Mouse (Mus musculus) left cerebral cortex, postnatal 14 days (tissue): ENCODE measurements at regions not wholly inside any gene's neighbourhood (a gene's known extent, or its start where the extent isn't known, plus 50 kb on each side); places are given as distances from the start of the nearest gene placed in this dataset.

Experiments
- DNase-seq, 2 experiments: peaks; one replicate each; pipeline ENCODE4 v3.0.0; 2021 to 2022; ENCODE audit warnings: low spot score in 2 of 2, mixed read lengths in 1 of 2
- intact Hi-C: fragments of 180-260 bp; cut with DNase I; formaldehyde crosslinking; loops from one replicate; pipeline ENCODE4 v1.15.1; 2025

GRCm38 (mm10) chr1:41186991-41187390 is 381.6 kb downstream of the Tmem182 start:
- intact Hi-C loops: no loop called here

GRCm38 (mm10) chr1:41212876-41213275 is 407.5 kb downstream of the Tmem182 start:
- intact Hi-C loops: no loop called here
- no peak for DNase-seq

More at GRCm38 (mm10) chr1:41186991-41187390, 381.6 kb downstream of the Tmem182 start:
- no peak for DNase-seq

GRCm38 (mm10) chr1:41225851-41226250 is 420.4 kb downstream of the Tmem182 start:
- DNase-seq: no peak
- intact Hi-C loops: no loop called here

- intact Hi-C loops: no loop called here
These were observed 429.9 kb downstream of the Tmem182 start for GRCm38 (mm10) chr1:41235335-41235734.

GRCm38 (mm10) chr1:41243000-41243399 is 437.6 kb downstream of the Tmem182 start:
- intact Hi-C loops: no loop called here
- DNase-seq: no peak

More at GRCm38 (mm10) chr1:41235335-41235734, 429.9 kb downstream of the Tmem182 start:
- DNase-seq: no peak

GRCm38 (mm10) chr1:41244627-41245026 is 439.2 kb downstream of the Tmem182 start:
- DNase-seq: peak; percentile 10 to 23
- intact Hi-C loops: no loop called here

- no peak for DNase-seq
- intact Hi-C loops: loop anchor here (2.0 kb wide), 1 partner anchor 111 kb away; no protein-coding TSS in a partner anchor
These were observed 458.8 kb downstream of the Tmem182 start for GRCm38 (mm10) chr1:41264214-41264613.

- peak; percentile 30 to 31 for DNase-seq
- intact Hi-C loops: loop anchor here (5.0 to 10.0 kb wide), 2 partner anchors 544 to 1421 kb away; no protein-coding TSS in a partner anchor
These were observed 465.8 kb downstream of the Tmem182 start for GRCm38 (mm10) chr1:41271111-41271730.

GRCm38 (mm10) chr1:41274573-41275270 is 469.3 kb downstream of the Tmem182 start:
- peak; percentile 27 to 34 for DNase-seq

GRCm38 (mm10) chr1:41275271-41275624 is 469.8 kb downstream of the Tmem182 start:
- intact Hi-C loops: loop anchor here (10.0 kb wide), 1 partner anchor 540 kb away; no protein-coding TSS in a partner anchor
- no peak for DNase-seq

More at GRCm38 (mm10) chr1:41274573-41275270, 469.3 kb downstream of the Tmem182 start:
- intact Hi-C loops: loop anchor here (5.0 to 10.0 kb wide), 2 partner anchors 540 to 1418 kb away; no protein-coding TSS in a partner anchor

- intact Hi-C loops: loop anchor here (10.0 kb wide), 1 partner anchor 539 kb away; no protein-coding TSS in a partner anchor
- DNase-seq: no peak
These were observed 470.2 kb downstream of the Tmem182 start for GRCm38 (mm10) chr1:41275642-41276041.

- intact Hi-C loops: loop anchor here (10.0 kb wide), 1 partner anchor 538 kb away; no protein-coding TSS in a partner anchor
- DNase-seq: no peak
These were observed 470.9 kb downstream of the Tmem182 start for GRCm38 (mm10) chr1:41276303-41276702.

- intact Hi-C loops: no loop called here
- DNase-seq: no peak
These were observed 479.8 kb downstream of the Tmem182 start for GRCm38 (mm10) chr1:41285221-41285620.

- intact Hi-C loops: no loop called here
- DNase-seq: no peak
These were observed 480.8 kb downstream of the Tmem182 start for GRCm38 (mm10) chr1:41286221-41286620.

- intact Hi-C loops: no loop called here
- DNase-seq: no peak
These were observed 521.6 kb downstream of the Tmem182 start for GRCm38 (mm10) chr1:41326861-41327480.

GRCm38 (mm10) chr1:41349798-41350758 is 544.7 kb downstream of the Tmem182 start:
- intact Hi-C loops: no loop called here
- DNase-seq: no peak

- DNase-seq: no peak
- intact Hi-C loops: no loop called here
These were observed 553.7 kb downstream of the Tmem182 start for GRCm38 (mm10) chr1:41359061-41359460.

- intact Hi-C loops: no loop called here
- DNase-seq: no peak
These were observed 556.1 kb downstream of the Tmem182 start for GRCm38 (mm10) chr1:41361512-41361911.

GRCm38 (mm10) chr1:41380013-41380412 is 574.6 kb downstream of the Tmem182 start:
- peak in 1 of 2 experiments; percentile 5 for DNase-seq

More at GRCm38 (mm10) chr1:41380013-41380412, 574.6 kb downstream of the Tmem182 start:
- intact Hi-C loops: no loop called here
